Mouse (Mus musculus) midbrain, embryonic 12.5 days (tissue): Measurements from ENCODE around the gene Ccp110. TPM values are rescaled to one million over a fixed set of nuclear protein-coding genes. Genes with fewer than 3 reads are reported as not detected.
A peak's percentile ranks its signal among the peaks of the same experiment; 100 is the strongest.

Experiments used
- ATAC-seq: fragments of 200-750 bp; cut with Nextera tagmentation; 2 replicates; pipeline ENCODE4 v1.8.0; 2017; ENCODE audit warnings: low read depth, moderate TSS enrichment, moderate library complexity; ENCODE audit not compliant: low FRiP score
- H3K27ac ChIP-seq: fragments of 300-500 bp; sonication (generic); replicated peaks from 2 replicates; pipeline ENCODE4 v1.5.1; 2016; ENCODE audit warnings: mild to moderate bottlenecking
- H3K27me3 ChIP-seq: fragments of 300-500 bp; sonication (generic); 2 replicates; pipeline ENCODE4 v1.6.1; 2016; ENCODE audit warnings: mild to moderate bottlenecking
- H3K36me3 ChIP-seq: fragments of 300-500 bp; sonication (generic); 2 replicates; pipeline ENCODE4 v1.6.1; 2016
- H3K4me1 ChIP-seq: fragments of 300-500 bp; sonication (generic); 2 replicates; pipeline ENCODE4 v1.6.1; 2016
- H3K4me2 ChIP-seq: fragments of 300-500 bp; sonication (generic); replicated peaks from 2 replicates; pipeline ENCODE4 v1.6.1; 2016; ENCODE audit warnings: mild to moderate bottlenecking, moderate library complexity
- H3K4me3 ChIP-seq: fragments of 300-500 bp; sonication (generic); 2 replicates; pipeline ENCODE4 v1.5.1; 2016; ENCODE audit warnings: mild to moderate bottlenecking
- H3K9ac ChIP-seq: fragments of 300-500 bp; sonication (generic); replicated peaks from 2 replicates; pipeline ENCODE4 v1.6.1; 2016; ENCODE audit warnings: mild to moderate bottlenecking, moderate library complexity
- H3K9me3 ChIP-seq: fragments of 300-500 bp; sonication (generic); 2 replicates; pipeline ENCODE4 v1.6.1; 2016; ENCODE audit warnings: mild to moderate bottlenecking
- WGBS: fragments of 180-500 bp; shearing (Covaris S2); methylation state at CpG from one replicate; pipeline ENCODE4 v1.1.7; 2016; 5-methylcytosine and 5-hydroxymethylcytosine counted together
- polyA plus RNA-seq: library from polyadenylated mRNA; unstranded; fragments of >200 nt; fragmentation: Nextera tagmentation; extraction: Ambion mirVana; gene quantifications from 2 replicates; pipeline ENCODE4 v1.2.1, GENCODE M21; 2016

Ccp110 gene
- polyA plus RNA-seq, 1 experiment from 2014 or later, result 40.7 TPM

GRCm38 (mm10) chr7:118728846-118729587 lies 16.7 kb downstream of the Ccp110 start:
- Histone ChIP-seq H3K27me3 (no peaks in the 10 kb centered on the region), H3K4me3 (no peak overlapping the region), H3K9me3 (no peaks in the 10 kb centered on the region), H3K4me1 (no peaks in the 10 kb centered on the region), H3K36me3 (peaks cover 84% of the 10 kb centered on the region), H3K4me2 (no peak overlapping the region), H3K27ac (no peak overlapping the region), H3K9ac (no peak overlapping the region)
- 97% methylated on average over 13 of the region's 13 CpGs for WGBS
- ATAC-seq, result no peak

GRCm38 (mm10) chr7:118731781-118732180 lies 19.4 kb downstream of the Ccp110 start:
- Histone ChIP-seq H3K27me3 (no peaks in the 10 kb centered on the region), H3K4me2 (no peak overlapping the region), H3K9me3 (no peaks in the 10 kb centered on the region), H3K4me1 (no peaks in the 10 kb centered on the region), H3K27ac (no peak overlapping the region), H3K36me3 (peaks cover 71% of the 10 kb centered on the region), H3K4me3 (no peak overlapping the region), H3K9ac (no peak overlapping the region)
- 90% methylated on average over 3 of the region's 3 CpGs for WGBS
- no peak for ATAC-seq

GRCm38 (mm10) chr7:118733225-118733624 lies 20.9 kb downstream of the Ccp110 start:
- Histone ChIP-seq H3K27ac (no peak overlapping the region), H3K9me3 (no peaks in the 10 kb centered on the region), H3K36me3 (peaks cover 62% of the 10 kb centered on the region), H3K4me2 (no peak overlapping the region), H3K4me3 (no peak overlapping the region), H3K4me1 (no peaks in the 10 kb centered on the region), H3K27me3 (no peaks in the 10 kb centered on the region), H3K9ac (no peak overlapping the region)
- WGBS, result 94% methylated on average over 13 of the region's 13 CpGs
- no peak for ATAC-seq

GRCm38 (mm10) chr7:118738730-118739129 lies 26.4 kb downstream of the Ccp110 start:
- H3K27ac ChIP-seq, result no peak overlapping the region
- peaks cover 21% of the 10 kb centered on the region for H3K36me3 ChIP-seq
- H3K4me1 ChIP-seq, result peaks cover 12% of the 10 kb centered on the region
- H3K27me3 ChIP-seq, result no peaks in the 10 kb centered on the region
- H3K9me3 ChIP-seq, result no peaks in the 10 kb centered on the region
- WGBS, result 69% methylated on average over 1 of the region's 1 CpGs
- no peak overlapping the region for H3K4me2 ChIP-seq
- H3K9ac ChIP-seq, result no peak overlapping the region
- no peak overlapping the region for H3K4me3 ChIP-seq
- ATAC-seq, result no peak

GRCm38 (mm10) chr7:118739975-118740531 lies 27.7 kb downstream of the Ccp110 start, which contains the start of gene Vps35l:
TSS of gene Vps35l (plus strand) at chr7:118740226.
- H3K4me1 ChIP-seq, result peaks cover 12% of the 10 kb centered on the region
- no peaks in the 10 kb centered on the region for H3K27me3 ChIP-seq
- H3K27ac ChIP-seq, result peak within 1 kb of the TSS; percentile 83
- 3% methylated on average over 15 of the region's 16 CpGs for WGBS
- H3K36me3 ChIP-seq, result peaks cover 25% of the 10 kb centered on the region
- H3K4me3 ChIP-seq, result peak within 1 kb of the TSS; percentile 76
- peak; percentile 84 for ATAC-seq
- H3K4me2 ChIP-seq, result peak within 1 kb of the TSS; percentile 71
- H3K9me3 ChIP-seq, result no peaks in the 10 kb centered on the region
- peak within 1 kb of the TSS; percentile 69 for H3K9ac ChIP-seq

- peak overlapping the region; percentile 83 for H3K27ac ChIP-seq
Observed at GRCm38 (mm10) chr7:118740532-118741338, 28.4 kb downstream of the Ccp110 start.

GRCm38 (mm10) chr7:118742278-118742677 lies 29.9 kb downstream of the Ccp110 start:
- no peak overlapping the region for H3K4me3 ChIP-seq
- H3K27ac ChIP-seq, result no peak overlapping the region
- H3K4me1 ChIP-seq, result peaks cover 12% of the 10 kb centered on the region
- H3K4me2 ChIP-seq, result no peak overlapping the region
- ATAC-seq, result no peak
- H3K9ac ChIP-seq, result no peak overlapping the region
- H3K9me3 ChIP-seq, result no peaks in the 10 kb centered on the region
- H3K36me3 ChIP-seq, result peaks cover 31% of the 10 kb centered on the region
- H3K27me3 ChIP-seq, result no peaks in the 10 kb centered on the region
- 84% methylated on average over 6 of the region's 6 CpGs for WGBS

More at GRCm38 (mm10) chr7:118740532-118741338, 28.4 kb downstream of the Ccp110 start:
- peaks cover 12% of the 10 kb centered on the region for H3K4me1 ChIP-seq
- H3K4me2 ChIP-seq, result peak overlapping the region; percentile 71
- H3K27me3 ChIP-seq, result no peaks in the 10 kb centered on the region
- peak overlapping the region; percentile 69 for H3K9ac ChIP-seq
- peak overlapping the region; percentile 76 for H3K4me3 ChIP-seq
- peak; percentile 96 for ATAC-seq
- H3K36me3 ChIP-seq, result peaks cover 23% of the 10 kb centered on the region
- H3K9me3 ChIP-seq, result no peaks in the 10 kb centered on the region
- 3% methylated on average over 41 of the region's 41 CpGs for WGBS

- Histone ChIP-seq H3K4me2 (no peak overlapping the region), H3K9me3 (no peaks in the 10 kb centered on the region), H3K9ac (no peak overlapping the region), H3K27ac (no peak overlapping the region), H3K27me3 (no peaks in the 10 kb centered on the region), H3K4me3 (no peak overlapping the region), H3K4me1 (peaks cover 12% of the 10 kb centered on the region), H3K36me3 (peaks cover 55% of the 10 kb centered on the region)
- no peak for ATAC-seq
- WGBS, result 95% methylated on average over 5 of the region's 5 CpGs
Observed at GRCm38 (mm10) chr7:118744766-118745165, 32.4 kb downstream of the Ccp110 start.

- no peaks in the 10 kb centered on the region for H3K27me3 ChIP-seq
Observed at GRCm38 (mm10) chr7:118747891-118748672, 35.7 kb downstream of the Ccp110 start.

GRCm38 (mm10) chr7:118749706-118750105 lies 37.4 kb downstream of the Ccp110 start:
- H3K9me3 ChIP-seq, result no peaks in the 10 kb centered on the region
- no peaks in the 10 kb centered on the region for H3K27me3 ChIP-seq
- peaks cover 91% of the 10 kb centered on the region for H3K36me3 ChIP-seq
- 82% methylated on average over 8 of the region's 8 CpGs for WGBS
- H3K4me3 ChIP-seq, result no peak overlapping the region
- no peak overlapping the region for H3K9ac ChIP-seq
- no peak overlapping the region for H3K4me2 ChIP-seq
- ATAC-seq, result no peak
- no peaks in the 10 kb centered on the region for H3K4me1 ChIP-seq
- H3K27ac ChIP-seq, result no peak overlapping the region

More at GRCm38 (mm10) chr7:118747891-118748672, 35.7 kb downstream of the Ccp110 start:
- Histone ChIP-seq H3K27ac (no peak overlapping the region), H3K36me3 (peaks cover 87% of the 10 kb centered on the region), H3K4me1 (no peaks in the 10 kb centered on the region), H3K9me3 (no peaks in the 10 kb centered on the region), H3K4me3 (no peak overlapping the region), H3K4me2 (no peak overlapping the region), H3K9ac (no peak overlapping the region)
- no peak for ATAC-seq
- 88% methylated on average over 12 of the region's 12 CpGs for WGBS

- Histone ChIP-seq H3K36me3 (peaks cover 94% of the 10 kb centered on the region), H3K9me3 (no peaks in the 10 kb centered on the region), H3K4me3 (no peak overlapping the region), H3K4me1 (no peaks in the 10 kb centered on the region), H3K9ac (no peak overlapping the region), H3K27me3 (no peaks in the 10 kb centered on the region), H3K4me2 (no peak overlapping the region), H3K27ac (no peak overlapping the region)
- ATAC-seq, result no peak
- 90% methylated on average over 7 of the region's 7 CpGs for WGBS
Observed at GRCm38 (mm10) chr7:118751625-118752024, 39.3 kb downstream of the Ccp110 start.
